Mouse (Mus musculus): ENCODE data around the gene Ano5. TPM values are rescaled to one million over a fixed set of nuclear protein-coding genes. Genes with fewer than 3 reads are reported as not detected.

Ano5 gene
- total RNA-seq, 2 experiments from 2014 or later = 24.2 to 26.0 TPM

DNA sequence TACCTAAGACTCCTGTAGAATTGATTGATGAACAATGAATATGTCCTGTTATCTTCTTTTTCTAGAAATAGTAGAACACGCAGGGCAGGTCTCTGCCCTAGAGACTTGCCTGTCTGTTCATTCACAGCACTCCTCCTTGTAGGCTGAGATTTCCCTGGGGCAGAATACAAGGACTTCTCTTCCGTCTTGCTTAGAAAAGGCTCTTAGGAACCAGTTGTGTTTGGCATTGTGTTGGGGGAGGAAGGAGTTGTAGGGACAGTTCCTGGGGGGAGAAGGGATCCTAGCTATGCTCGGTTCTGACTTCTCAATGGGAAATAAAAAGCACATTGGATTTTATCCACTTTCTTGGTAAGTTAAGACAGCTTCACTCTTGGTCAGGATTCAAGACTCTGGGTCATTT lies 118.4 kb downstream of the Ano5 start:
- no peak for DNase-seq

DNA sequence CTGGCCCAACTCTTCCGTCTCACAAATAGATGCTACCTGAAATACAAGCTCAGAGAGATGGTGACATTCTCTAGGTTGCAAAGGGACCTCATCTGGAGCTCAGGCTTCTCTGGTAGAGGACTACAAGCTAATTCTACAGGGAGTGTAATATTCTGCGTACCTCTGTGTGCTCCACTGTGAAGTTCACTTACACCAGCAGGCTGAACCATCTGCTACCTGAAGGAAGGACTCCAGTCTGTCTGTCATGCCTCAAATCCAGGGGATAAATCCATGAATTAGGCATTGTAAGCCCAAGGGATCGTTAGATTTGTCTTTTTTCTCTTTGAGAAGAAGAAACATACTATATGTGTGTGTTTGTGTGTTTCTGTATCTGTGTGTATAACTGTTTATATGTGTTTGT lies 120.3 kb downstream of the Ano5 start:
- no peak for DNase-seq

DNA sequence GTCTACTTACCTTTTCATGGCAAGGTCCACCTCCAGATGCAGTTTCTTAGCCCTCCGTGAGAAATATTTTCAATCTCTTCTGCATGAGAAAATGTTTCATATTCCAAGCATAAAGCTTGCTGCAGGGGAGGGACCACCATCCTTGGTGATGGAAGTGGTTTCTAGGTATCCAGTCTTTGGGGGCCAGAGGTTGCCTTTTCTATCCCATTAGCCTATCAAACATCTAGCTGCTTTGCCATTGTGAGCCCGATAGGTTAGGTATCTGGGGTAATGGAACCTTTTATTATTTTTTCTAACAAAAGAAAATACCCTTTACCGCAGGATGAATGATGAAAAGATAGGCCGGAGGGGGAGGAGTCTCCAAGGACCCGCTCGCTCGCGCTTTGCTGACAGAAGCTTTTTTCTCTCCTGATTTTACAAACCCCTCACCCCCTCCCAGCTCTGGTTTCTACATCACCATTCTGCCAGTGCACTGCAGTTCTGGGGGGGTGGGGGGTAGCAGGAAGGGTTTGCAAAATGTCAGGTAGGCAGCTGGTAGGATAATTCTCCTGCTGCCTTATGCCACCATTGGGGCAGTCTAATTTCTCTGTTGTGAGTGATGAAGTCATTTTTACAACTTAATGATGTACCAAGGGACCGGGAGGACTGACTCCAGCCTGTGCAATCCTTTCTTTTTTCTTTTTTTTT lies 121.9 kb downstream of the Ano5 start:
- DNase-seq = no peak

DNA sequence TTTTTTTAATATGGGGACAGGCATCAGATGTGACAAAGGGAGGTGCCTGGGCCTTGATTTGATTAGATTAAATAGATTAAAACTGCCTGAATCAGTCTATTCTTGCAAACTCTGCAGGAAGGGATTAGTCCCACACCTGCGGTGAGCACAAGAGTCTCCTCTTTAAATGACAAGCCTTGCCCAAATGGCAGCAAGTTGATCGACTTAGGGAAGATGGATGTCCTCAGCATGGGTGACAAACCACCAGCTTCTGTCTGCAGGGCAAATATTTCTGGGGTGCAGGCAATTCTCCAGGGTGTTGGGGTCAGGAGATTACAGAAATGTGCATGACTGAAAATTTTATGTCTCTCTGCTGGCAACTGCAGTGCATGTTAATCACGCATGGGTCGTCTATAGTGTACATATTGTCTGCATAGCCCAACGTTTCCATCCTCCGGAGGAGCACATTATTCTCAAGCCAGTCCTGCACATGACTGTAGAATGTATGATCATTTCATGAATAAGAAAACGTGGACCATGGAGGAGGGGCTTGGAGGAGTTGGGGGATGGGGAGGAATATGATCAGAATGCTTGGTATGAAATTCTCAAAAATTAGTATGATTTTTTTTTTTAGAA lies 122.5 kb downstream of the Ano5 start:
- no peak for DNase-seq

Other genes starting within 250 kb of the Ano5 start
- under 1 TPM in 1 of 2 experiments, not detected in 1; 0.14 TPM for gene Slc17a6, start 111.0 kb downstream of the Ano5 start, total RNA-seq (2021)